Mouse (Mus musculus): Measurements from ENCODE around the gene Syn2.

Syn2 gene

DNA sequence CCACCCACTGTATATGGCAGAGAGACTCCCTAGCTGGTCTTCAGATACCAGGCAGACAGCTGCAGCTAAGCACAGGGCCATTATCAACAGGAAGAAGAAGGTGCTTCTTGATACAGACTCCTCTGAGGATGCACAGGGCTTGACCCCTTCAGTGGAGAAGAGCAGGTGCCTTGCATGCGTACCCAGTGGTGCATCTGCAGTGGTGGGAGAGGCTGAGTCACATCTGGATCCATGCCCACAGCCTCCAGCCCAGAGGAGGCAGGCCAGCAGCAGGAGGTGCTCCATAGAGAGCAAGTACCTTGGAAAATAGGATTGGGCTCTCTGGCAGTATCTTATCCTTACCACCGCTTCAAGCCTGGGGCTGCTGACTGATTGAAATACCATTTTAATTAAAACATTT is 159.2 kb downstream of the Syn2 start:
- DNase-seq = no peak

DNA sequence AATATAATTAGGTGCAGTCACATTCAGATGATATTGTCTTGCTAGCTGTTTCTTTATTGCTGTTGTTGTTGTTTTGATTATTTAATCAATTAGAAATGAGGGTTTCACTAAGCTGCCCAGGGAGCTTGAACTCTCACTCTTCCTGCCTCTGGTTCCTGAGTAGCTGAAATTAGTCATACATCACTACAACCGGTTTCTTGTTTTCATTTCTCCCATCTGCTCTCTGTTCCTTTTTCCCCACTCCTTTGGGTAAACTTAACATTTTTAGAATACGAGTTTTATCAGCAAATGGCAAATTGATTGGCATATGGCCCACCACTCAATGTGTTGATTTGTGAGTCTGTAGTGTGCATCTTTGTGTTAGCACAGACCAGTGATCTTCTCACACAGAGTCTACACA is 172.4 kb downstream of the Syn2 start:
- DNase-seq = no peak

DNA sequence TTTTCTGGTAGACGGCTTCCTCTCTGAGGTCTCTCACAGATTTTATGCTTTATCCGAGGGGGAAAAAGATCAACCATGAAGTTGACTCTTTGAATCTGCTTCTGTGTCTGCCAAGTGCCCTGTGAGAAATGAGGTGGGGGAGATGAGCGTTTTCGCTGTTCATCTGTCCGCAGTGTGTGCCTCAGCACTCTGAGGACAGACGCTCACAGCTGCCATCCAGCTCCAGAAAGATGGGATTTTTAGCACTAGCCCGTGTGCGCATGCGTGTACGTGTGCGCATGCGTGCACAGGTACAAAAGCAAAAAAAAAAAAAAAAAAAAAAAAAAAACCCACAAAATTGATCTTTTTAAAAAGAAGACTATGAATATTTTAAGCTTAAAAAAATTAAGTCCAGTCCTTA is 178.1 kb downstream of the Syn2 start:
- DNase-seq = peak; percentile 44

DNA sequence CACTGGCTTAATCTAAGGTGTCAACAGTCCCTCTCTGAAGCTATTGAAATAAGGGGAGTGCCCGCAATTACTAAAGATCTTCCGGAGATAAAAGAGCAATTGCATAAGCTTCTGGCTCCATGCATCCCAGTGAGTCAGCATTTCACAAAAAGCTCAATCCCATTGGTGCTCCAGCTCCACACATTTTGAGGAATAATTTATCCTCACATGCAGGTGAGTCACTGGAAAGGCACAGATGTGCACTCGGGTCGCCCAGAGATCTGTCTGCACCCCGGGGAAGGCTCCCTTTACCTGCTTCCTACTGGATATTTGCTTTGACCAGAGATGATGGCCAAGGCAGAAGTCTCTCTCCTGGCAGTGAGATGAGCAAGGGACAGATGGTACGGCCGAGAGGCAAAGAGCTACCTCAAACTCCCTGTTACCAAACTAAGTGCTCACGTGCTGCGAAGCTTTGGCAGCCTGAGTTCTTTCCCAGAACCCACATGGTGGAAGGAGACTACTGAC is 178.6 kb downstream of the Syn2 start:
- DNase-seq = peak; percentile 82

DNA sequence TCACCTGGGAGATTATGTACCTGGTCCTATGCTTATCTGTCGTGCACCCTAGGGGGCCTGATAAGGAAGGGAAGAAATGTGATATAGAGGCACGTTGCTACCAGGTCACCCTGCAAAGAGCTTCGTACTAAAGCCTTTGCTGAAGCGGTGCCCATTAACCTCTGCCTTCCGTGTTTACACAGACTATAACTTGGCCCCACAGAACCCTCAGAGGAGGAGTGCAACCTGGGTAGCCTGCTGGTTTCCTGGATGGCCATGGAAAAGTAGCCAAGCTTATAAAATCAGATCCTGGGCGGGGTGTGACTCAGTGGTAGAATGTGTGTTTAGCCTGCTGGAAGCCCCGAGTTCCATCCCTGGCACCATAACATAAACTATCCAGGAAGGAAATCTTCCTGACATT is 179.2 kb downstream of the Syn2 start:
- DNase-seq = peak; percentile 22

DNA sequence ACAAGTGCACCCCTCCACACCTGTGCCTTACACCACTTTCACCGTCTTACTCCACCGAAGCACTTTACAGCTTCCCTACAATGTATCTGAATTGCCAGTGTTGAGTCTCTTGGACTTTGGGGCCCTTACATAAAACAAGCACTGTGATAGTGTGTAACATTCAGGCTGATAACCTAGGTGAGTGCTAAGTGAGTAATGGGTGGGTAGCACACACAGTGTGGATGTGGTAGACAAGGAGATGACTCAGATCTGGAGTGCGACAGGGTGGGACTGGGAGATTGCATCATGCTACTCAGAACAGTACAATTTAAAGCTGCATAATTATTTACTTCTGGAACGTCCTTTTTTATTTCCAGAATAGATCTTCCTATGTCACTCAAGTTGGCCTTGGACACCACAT is 181.1 kb downstream of the Syn2 start:
- DNase-seq = no peak

DNA sequence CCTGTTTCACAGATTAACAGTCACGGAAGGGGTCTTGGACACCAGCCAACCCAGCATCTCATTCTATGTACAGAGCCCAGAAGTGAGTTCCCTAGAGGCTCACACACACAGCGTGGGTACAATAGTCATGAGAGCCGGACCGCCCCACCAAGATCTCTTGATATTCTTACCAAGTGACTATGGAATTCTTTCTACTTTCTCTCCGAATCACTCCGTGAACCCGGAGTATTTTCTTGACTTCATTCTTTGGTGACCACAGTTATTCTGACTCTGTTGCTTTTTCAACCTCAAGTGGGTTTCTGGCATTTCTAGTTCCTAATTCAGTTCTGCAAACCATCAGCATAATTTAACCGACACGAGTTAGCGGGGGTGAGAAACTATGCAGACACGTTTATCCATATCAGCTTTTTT is 182.1 kb downstream of the Syn2 start:
- no peak for DNase-seq

DNA sequence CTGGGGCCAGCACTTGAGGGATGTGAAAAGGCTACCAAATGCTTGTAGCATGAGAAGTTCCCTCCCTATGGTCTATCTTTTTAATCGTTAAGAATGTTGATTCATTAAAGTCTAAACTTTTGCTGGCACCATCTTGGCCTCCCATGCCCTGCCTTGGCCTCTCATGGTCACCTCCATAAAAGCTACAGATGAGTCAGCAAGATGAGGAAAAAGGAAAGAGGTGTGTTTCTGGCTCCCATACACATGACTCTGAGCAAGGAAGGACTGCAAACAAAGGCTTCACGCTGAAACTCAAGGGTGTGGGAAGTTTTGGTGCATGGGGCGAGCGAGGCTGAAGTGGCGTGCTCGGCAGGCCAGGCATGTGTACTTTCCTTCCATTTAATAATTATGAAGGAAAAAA is 184.1 kb downstream of the Syn2 start:
- no peak for DNase-seq

DNA sequence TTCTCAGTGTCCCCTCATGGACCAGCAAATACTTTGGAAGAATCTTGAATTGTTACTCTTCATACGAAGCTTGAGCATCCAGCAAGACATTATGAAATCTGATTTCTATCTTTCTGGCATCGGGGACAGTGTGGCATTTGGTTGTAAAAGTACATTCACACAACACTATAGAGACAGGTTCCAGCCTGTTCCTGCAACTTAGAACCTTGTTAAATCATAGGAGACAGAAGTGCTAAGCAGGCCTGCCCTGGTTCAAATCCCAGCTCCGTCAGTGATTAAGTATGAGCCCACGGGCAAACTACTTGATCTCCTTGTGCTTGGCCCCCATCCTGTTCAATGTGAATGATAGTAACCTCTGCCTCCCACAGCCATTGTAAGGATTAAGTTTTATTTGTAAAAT is 185.0 kb downstream of the Syn2 start:
- no peak for DNase-seq

DNA sequence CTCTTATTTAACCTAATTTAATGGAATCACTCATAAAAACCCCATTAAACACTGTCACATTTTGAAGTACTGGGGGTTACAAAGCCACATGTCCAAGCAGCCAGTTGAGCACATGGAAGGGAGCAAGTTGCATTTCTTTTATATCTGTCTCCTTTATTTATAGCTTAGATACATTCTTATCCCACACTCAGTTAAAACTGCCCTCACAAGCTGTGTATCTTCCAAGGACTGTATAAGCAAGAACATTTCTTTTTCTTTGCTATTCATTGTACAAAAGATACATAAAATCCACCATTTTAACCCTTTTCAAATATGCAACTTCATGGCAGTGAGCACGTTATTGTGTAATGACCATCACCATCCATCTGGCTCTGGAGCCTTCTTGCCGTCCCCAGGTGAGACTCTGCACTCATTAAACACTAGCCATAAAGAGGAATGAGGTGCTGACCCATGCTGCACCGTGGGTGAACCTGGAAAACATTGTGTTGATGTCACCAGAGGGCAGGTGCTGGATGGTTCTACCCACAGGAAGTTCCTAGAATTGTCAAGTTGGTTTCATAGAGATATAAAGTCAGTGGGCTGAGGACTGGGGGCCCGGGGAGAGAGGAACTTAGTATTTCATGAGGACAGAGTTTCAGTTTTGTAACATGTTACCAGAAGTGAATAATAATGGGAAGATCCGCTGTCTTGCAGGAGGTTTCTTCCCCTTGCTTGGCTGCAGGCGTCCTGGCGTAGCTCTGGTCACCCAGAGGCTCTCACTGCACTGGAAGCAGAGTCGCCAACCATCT is 186.4 kb downstream of the Syn2 start:
- no peak for DNase-seq

DNA sequence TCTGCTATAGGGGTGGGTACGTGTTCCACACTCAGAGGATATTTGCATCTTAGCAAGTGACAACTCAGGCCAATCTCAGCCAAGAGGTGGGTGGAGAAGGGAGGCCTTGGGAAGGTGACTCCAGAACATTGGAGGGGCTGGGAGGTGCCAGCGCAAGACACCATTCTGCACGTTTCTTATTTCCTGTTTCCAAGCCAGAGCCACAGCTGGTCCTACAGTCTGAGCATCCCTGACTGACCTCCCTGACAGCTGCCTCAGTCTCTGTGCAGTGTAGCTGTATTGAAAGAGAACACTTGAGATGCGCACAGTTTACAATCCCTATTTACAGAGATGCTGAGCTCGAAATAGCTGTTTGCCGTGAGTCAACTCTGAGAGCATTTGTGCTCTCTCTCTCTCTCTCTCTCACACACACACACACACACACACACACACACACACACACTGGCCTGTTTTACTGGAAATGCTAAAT is 187.2 kb downstream of the Syn2 start:
- no peak for DNase-seq

DNA sequence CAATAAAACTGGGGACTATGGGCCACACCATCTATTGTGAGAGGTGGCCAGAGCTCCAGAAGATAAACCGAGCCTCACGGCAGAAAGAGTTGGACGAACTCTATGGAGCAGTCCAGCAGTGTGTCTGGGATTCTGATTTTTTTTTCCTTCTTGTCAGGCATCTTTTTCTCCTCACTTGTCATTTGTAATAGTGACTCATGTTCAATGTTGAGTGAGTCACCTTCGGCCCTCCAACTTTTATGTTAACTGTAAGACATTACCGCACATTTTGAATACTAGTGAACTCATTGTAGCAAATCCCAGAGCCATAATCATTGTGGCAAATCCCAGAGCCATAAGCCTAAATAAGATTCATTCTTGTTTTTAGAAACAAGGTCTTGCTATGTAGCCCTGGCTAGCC is 188.3 kb downstream of the Syn2 start:
- DNase-seq = no peak

DNA sequence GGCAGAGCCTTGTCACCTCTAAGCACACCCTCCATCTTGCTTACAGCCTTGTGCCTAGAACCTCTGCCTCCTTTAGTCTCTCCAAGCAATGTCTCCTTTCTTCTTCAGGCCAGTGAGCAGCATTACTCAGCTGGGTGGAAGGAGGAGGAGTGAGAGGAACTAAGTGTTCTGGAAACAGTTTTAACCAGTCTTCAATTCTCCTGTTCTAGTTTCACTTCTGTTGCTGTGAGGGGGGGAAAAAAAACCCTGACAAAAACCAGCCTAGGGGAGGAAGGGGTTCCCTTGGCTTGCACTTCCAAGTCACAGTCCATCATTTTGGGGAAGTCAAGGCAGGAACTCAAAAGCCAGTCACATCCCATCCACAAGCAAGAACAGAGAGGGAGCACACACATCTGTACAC is 196.3 kb downstream of the Syn2 start:
- no peak for DNase-seq

Data from cerebellum, adult 11-12 months (tissue).